ENCODE assay signal across 11 mouse cellular contexts in the genomic region with DNA sequence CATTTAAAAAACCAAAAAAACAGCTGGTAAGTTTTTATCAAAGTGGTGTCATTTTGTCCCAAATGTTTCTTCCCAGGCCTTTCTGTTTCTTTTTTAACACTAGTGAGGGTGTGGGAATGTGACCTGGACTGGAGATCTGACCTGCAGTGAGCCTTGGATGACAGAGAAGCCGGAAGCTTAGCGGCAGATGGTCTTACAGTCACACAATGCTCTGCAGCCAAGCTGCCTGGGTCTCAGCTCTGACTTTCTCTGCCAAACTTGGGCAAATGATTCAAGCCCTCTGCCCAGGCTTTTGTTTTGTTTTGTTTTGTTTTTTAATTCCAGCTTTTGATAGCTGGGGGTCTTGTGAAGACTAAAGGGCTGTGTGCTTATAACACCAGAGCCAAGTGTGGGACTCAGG. TPM values are rescaled to one million over a fixed set of nuclear protein-coding genes. Genes with fewer than 3 reads are reported as not detected.
DNase-seq lines count a peak whose midpoint lies in the region; ATAC-seq and TF ChIP-seq lines count a peak whose summit lies in the region.
"Had no signal": no experiment of that assay in that cellular context is flagged by ENCODE, and none has a peak within 500 bp of the region (broad histone marks: within the 10 kb centered on the region; RNA-seq: fewer than 3 reads in every experiment).

No protein-coding gene starts in this region.

- no peak overlapping the region for H3K9ac ChIP-seq in forebrain, embryonic 13.5 days
- no peak overlapping the region for H3K9ac ChIP-seq in lung, postnatal 0 days (replicated peaks; ENCODE audit: low read depth)

- DNase-seq in kidney, adult 2 months, result peak; percentile 17
- DNase-seq in kidney, adult 18-20 months, result no peak
- DNase-seq in cerebellum, adult 18-20 months, result peak; percentile 76 to 81
- peak; percentile 40 for DNase-seq in lung, postnatal 0 days (ENCODE audit: low spot score)
- DNase-seq in natural killer cell, adult 2 months (ENCODE audit: low spot score in 2 of 2), result no peak
- DNase-seq in right cerebral cortex, postnatal 25 days, result no peak
- no peak for DNase-seq in right cerebral cortex, postnatal 4 days
- DNase-seq: adrenal gland, postnatal 25 days had no signal

- no peak overlapping the region for H3K27ac ChIP-seq in kidney, adult 2 months (ENCODE audit: insufficient read depth, low read depth, low read length)
- H3K27ac ChIP-seq in forebrain, embryonic 13.5 days, result 0 out of 2 replicates have a peak overlapping the region, but pooled peaks have one; percentile 19
- no peak overlapping the region for H3K27ac ChIP-seq in lung, postnatal 0 days (ENCODE audit: low read length)

- H3K27me3 ChIP-seq in kidney, adult 2 months (replicated peaks; ENCODE audit: control insufficient read depth, insufficient read depth, low read length), result no peaks in the 10 kb centered on the region
- no peaks in the 10 kb centered on the region for H3K27me3 ChIP-seq in forebrain, embryonic 13.5 days
- no peaks in the 10 kb centered on the region for H3K27me3 ChIP-seq in lung, postnatal 0 days (replicated peaks; ENCODE audit: insufficient read depth, low read length)
- H3K27me3 ChIP-seq: megakaryocyte, embryonic 14.5 days had no signal

- no peak for TF ChIP-seq POLR2A in kidney, adult 2 months (IDR thresholded peaks at IDR 0.05; ENCODE audit: low read depth, low read length)

- no peaks in the 10 kb centered on the region for H3K9me3 ChIP-seq in forebrain, embryonic 13.5 days (replicated peaks)
- no peaks in the 10 kb centered on the region for H3K9me3 ChIP-seq in lung, postnatal 0 days (ENCODE audit: low read length)
- H3K9me3 ChIP-seq: megakaryocyte, embryonic 14.5 days had no signal

- TF ChIP-seq EP300 in lung, postnatal 0 days (IDR thresholded peaks at IDR 0.05), result peak; percentile 32; the same call in 1 of the 2 replicates

- TF ChIP-seq CTCF in kidney, adult 2 months (conservative IDR thresholded peaks at IDR 0.05; ENCODE audit: insufficient read depth, insufficient read length, low read depth, low read length), result no peak
- TF ChIP-seq CTCF in lung, postnatal 0 days (IDR thresholded peaks at IDR 0.05), result no peak

- no peaks in the 10 kb centered on the region for H3K4me1 ChIP-seq in kidney, adult 2 months (ENCODE audit: control insufficient read depth, insufficient read depth, low read length)
- H3K4me1 ChIP-seq in forebrain, embryonic 13.5 days, result peaks cover 35% of the 10 kb centered on the region
- H3K4me1 ChIP-seq in lung, postnatal 0 days (ENCODE audit: insufficient read depth, low read depth, low read length), result no peaks in the 10 kb centered on the region

- no peak overlapping the region for H3K4me2 ChIP-seq in forebrain, embryonic 13.5 days
- no peak overlapping the region for H3K4me2 ChIP-seq in lung, postnatal 0 days (replicated peaks; ENCODE audit: low read depth, low read length)

- H3K36me3 ChIP-seq in kidney, adult 2 months (ENCODE audit: control insufficient read depth, insufficient read depth, low read length), result no peaks in the 10 kb centered on the region
- H3K36me3 ChIP-seq in forebrain, embryonic 13.5 days (ENCODE audit: poor library complexity, severe bottlenecking), result peaks cover 35% of the 10 kb centered on the region
- H3K36me3 ChIP-seq in lung, postnatal 0 days (ENCODE audit: insufficient read depth, low read length), result no peaks in the 10 kb centered on the region

- WGBS in kidney, adult 2 months, result 76% methylated on average over 2 of the region's 2 CpGs
- 54% methylated on average over 2 of the region's 2 CpGs for WGBS in forebrain, embryonic 13.5 days
- WGBS in lung, postnatal 0 days, result 47% methylated on average over 2 of the region's 2 CpGs

- no peak for ATAC-seq in forebrain, embryonic 13.5 days
- no peak for ATAC-seq in lung, postnatal 0 days

- H3K4me3 ChIP-seq in kidney, adult 2 months (ENCODE audit: insufficient read depth, low read depth, low read length), result no peak overlapping the region
- no peak overlapping the region for H3K4me3 ChIP-seq in forebrain, embryonic 13.5 days
- H3K4me3 ChIP-seq in lung, postnatal 0 days (ENCODE audit: low read depth, low read length), result no peak overlapping the region
- H3K4me3 ChIP-seq: megakaryocyte, embryonic 14.5 days had no signal

RNA-seq across cellular contexts. Expression of gene Klhl23, which starts 4.6 kb away (rescaled TPM):
- 0.57 and 1.1 TPM in 2 replicates for polyA plus RNA-seq in kidney, adult 2 months (2012; rRNA removed)
- polyA plus RNA-seq in forebrain, embryonic 13.5 days (2015; fragmentation: Nextera tagmentation; extraction: Ambion mirVana), result 45.2 and 49.5 TPM in 2 replicates
- polyA plus RNA-seq in lung, postnatal 0 days (2015; fragmentation: Nextera tagmentation; extraction: Ambion mirVana), result 29.6 and 30.3 TPM in 2 replicates

RNA-seq across cellular contexts. Expression of gene Ssb, which starts 35.0 kb away (rescaled TPM):
- polyA plus RNA-seq in kidney, adult 2 months (2012; rRNA removed), result 2.7 and 5.9 TPM in 2 replicates
- 400 and 426 TPM in 2 replicates for polyA plus RNA-seq in forebrain, embryonic 13.5 days (2015; fragmentation: Nextera tagmentation; extraction: Ambion mirVana)
- 185 and 187 TPM in 2 replicates for polyA plus RNA-seq in lung, postnatal 0 days (2015; fragmentation: Nextera tagmentation; extraction: Ambion mirVana)

RNA-seq across cellular contexts. Expression of gene Phospho2, which starts 37.0 kb away (rescaled TPM):
- 24.3 and 50.8 TPM in 2 replicates for polyA plus RNA-seq in kidney, adult 2 months (2012; rRNA removed)
- polyA plus RNA-seq in forebrain, embryonic 13.5 days (2015; fragmentation: Nextera tagmentation; extraction: Ambion mirVana), result 37.4 and 37.5 TPM in 2 replicates
- polyA plus RNA-seq in lung, postnatal 0 days (2015; fragmentation: Nextera tagmentation; extraction: Ambion mirVana), result 20.3 and 20.8 TPM in 2 replicates

RNA-seq across cellular contexts. Expression of gene Ccdc173, which starts 37.0 kb away (rescaled TPM):
- polyA plus RNA-seq in kidney, adult 2 months (2012; rRNA removed), result 0.20 and 0.37 TPM in 2 replicates
- 3.9 and 4.6 TPM in 2 replicates for polyA plus RNA-seq in forebrain, embryonic 13.5 days (2015; fragmentation: Nextera tagmentation; extraction: Ambion mirVana)
- polyA plus RNA-seq in lung, postnatal 0 days (2015; fragmentation: Nextera tagmentation; extraction: Ambion mirVana), result 2.3 and 2.5 TPM in 2 replicates
- polyA plus RNA-seq: small intestine, adult 2 months had no signal

RNA-seq across cellular contexts. Expression of gene Mettl5, which starts 59.0 kb away (rescaled TPM):
- polyA plus RNA-seq in kidney, adult 2 months (2012; rRNA removed), result 7.0 and 8.8 TPM in 2 replicates
- 36.2 and 40.6 TPM in 2 replicates for polyA plus RNA-seq in forebrain, embryonic 13.5 days (2015; fragmentation: Nextera tagmentation; extraction: Ambion mirVana)
- polyA plus RNA-seq in lung, postnatal 0 days (2015; fragmentation: Nextera tagmentation; extraction: Ambion mirVana), result 24.1 and 25.6 TPM in 2 replicates

Comparison
In these comparisons a context has a peak if more than half of its experiments do, and no peak if none do; other contexts are left out.
1. DNase-seq: peak in kidney, adult 2 months (single experiment), cerebellum, adult 18-20 months (2 of 2) and lung, postnatal 0 days (single experiment); none in kidney, adult 18-20 months (single experiment), natural killer cell, adult 2 months (0 of 2), right cerebral cortex, postnatal 25 days (single experiment) and right cerebral cortex, postnatal 4 days (single experiment).
2. RNA of gene Klhl23, which starts 4.6 kb away (polyA plus RNA-seq): 45.2 to 49.5 TPM in forebrain, embryonic 13.5 days and 29.6 to 30.3 TPM in lung, postnatal 0 days; 0.57 to 1.1 TPM in kidney, adult 2 months; every median in the first group is over 10 times any median in the second.
3. RNA of gene Ssb, which starts 35.0 kb away (polyA plus RNA-seq): 400 to 426 TPM in forebrain, embryonic 13.5 days and 185 to 187 TPM in lung, postnatal 0 days; 2.7 to 5.9 TPM in kidney, adult 2 months; every median in the first group is over 10 times any median in the second.